ENCODE assay signal across 14 mouse cellular contexts in the genomic region with DNA sequence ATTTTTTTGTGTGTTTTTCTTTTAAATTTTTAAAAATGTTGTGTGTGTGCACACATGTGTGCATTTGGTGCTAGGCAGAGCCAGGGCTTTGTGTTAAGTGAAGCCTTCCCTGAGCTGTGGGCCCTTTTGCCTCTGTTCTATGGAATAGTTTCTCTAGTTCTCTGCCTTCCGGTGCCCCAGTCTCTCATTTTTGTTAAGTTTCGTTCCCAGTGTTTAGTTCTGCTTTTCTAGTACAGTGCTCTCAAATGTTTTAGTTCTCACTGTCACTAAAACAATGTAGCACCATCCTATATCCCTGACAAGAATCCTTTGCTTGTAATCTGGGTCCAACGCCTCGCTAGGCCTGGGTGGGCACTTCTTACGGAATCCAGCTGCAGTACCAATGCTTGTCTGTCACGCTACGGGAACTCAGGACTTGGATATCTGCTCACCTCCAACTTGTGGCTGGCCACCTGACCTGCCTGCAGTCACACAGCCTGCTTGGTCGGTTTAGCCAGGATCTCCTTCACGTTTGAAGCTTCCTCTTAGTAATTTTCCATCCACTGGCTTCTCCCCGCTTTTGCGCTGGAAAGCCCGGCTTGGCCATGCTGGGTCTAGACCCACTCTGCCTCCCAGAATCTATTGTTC. TPM values are rescaled to one million over a fixed set of nuclear protein-coding genes. Genes with fewer than 3 reads are reported as not detected.
DNase-seq lines count a peak whose midpoint lies in the region; ATAC-seq and TF ChIP-seq lines count a peak whose summit lies in the region.
"Had no signal": no experiment of that assay in that cellular context is flagged by ENCODE, and none has a peak within 500 bp of the region (broad histone marks: within the 10 kb centered on the region; RNA-seq: fewer than 3 reads in every experiment).

No protein-coding gene starts in this region.

- peaks cover 21% of the 10 kb centered on the region for H3K4me1 ChIP-seq in liver, embryonic 15.5 days (replicated peaks)
- H3K4me1 ChIP-seq in stomach, postnatal 0 days (replicated peaks; ENCODE audit: control insufficient read depth, insufficient read depth): no peaks in the 10 kb centered on the region
- H3K4me1 ChIP-seq: embryonic facial prominence, embryonic 12.5 days had no signal

- DNase-seq in adrenal gland, postnatal 14 days: peak; percentile 2
- no peak for DNase-seq in adrenal gland, postnatal 4 days (ENCODE audit: low spot score in 2 of 2)
- DNase-seq in urinary bladder, postnatal 36 days (ENCODE audit: low spot score in 2 of 2): peak; percentile 48 to 52
- no peak for DNase-seq in urinary bladder, postnatal 10 days (ENCODE audit: low spot score)
- DNase-seq in stomach, postnatal 0 days (ENCODE audit: low spot score): peak; percentile 56
- DNase-seq in retina, postnatal 1 day: no peak
- DNase-seq in cerebellum, postnatal 36 days: no peak

- H3K27me3 ChIP-seq in liver, embryonic 15.5 days: 0 out of 2 replicates have a peak, but pooled peaks cover 4% of the 10 kb centered on the region
- no peaks in the 10 kb centered on the region for H3K27me3 ChIP-seq in stomach, postnatal 0 days (ENCODE audit: control insufficient read depth, insufficient read depth, low read length)
- H3K27me3 ChIP-seq: embryonic facial prominence, embryonic 12.5 days; heart, embryonic 13.5 days; lung, embryonic 15.5 days had no signal

- 47% methylated on average over 12 of the region's 12 CpGs for WGBS in liver, embryonic 15.5 days (ENCODE audit: insufficient replicate concordance)
- 60% methylated on average over 12 of the region's 12 CpGs for WGBS in stomach, postnatal 0 days

- H3K27ac ChIP-seq in liver, embryonic 15.5 days (replicated peaks): peak overlapping the region; percentile 26; the same call in 1 of the 2 replicates
- peak overlapping the region; percentile 67 for H3K27ac ChIP-seq in stomach, postnatal 0 days (replicated peaks)
- H3K27ac ChIP-seq: embryonic facial prominence, embryonic 12.5 days; heart, embryonic 13.5 days; left cerebral cortex, adult 2 months; lung, embryonic 15.5 days had no signal

- ATAC-seq in liver, embryonic 15.5 days (ENCODE audit: insufficient read depth): no peak
- peak; percentile 53; the same call in 1 of the 2 replicates for ATAC-seq in stomach, postnatal 0 days (ENCODE audit: low FRiP score, low TSS enrichment)
- ATAC-seq: inflammation-experienced regulatory T-cells, adult 6 months had no signal

- no peak for TF ChIP-seq CTCF in stomach, postnatal 0 days (IDR thresholded peaks at IDR 0.05; ENCODE audit: low read depth)

- H3K4me2 ChIP-seq in liver, embryonic 15.5 days: no peak overlapping the region
- no peak overlapping the region for H3K4me2 ChIP-seq in stomach, postnatal 0 days (replicated peaks; ENCODE audit: low read depth)
- H3K4me2 ChIP-seq: embryonic facial prominence, embryonic 12.5 days; heart, embryonic 13.5 days; lung, embryonic 15.5 days had no signal

- H3K36me3 ChIP-seq in liver, embryonic 15.5 days (replicated peaks): no peaks in the 10 kb centered on the region
- H3K36me3 ChIP-seq in stomach, postnatal 0 days (ENCODE audit: control insufficient read depth, insufficient read depth, low read length): no peaks in the 10 kb centered on the region
- H3K36me3 ChIP-seq: embryonic facial prominence, embryonic 12.5 days; heart, embryonic 13.5 days; lung, embryonic 15.5 days had no signal

- H3K9ac ChIP-seq in liver, embryonic 15.5 days: no peak overlapping the region
- H3K9ac ChIP-seq in stomach, postnatal 0 days (ENCODE audit: low read length): 0 out of 2 replicates have a peak overlapping the region, but pooled peaks have one; percentile 8
- H3K9ac ChIP-seq: embryonic facial prominence, embryonic 12.5 days; heart, embryonic 13.5 days; lung, embryonic 15.5 days had no signal

- no peak overlapping the region for H3K4me3 ChIP-seq in liver, embryonic 15.5 days (replicated peaks)
- no peak overlapping the region for H3K4me3 ChIP-seq in stomach, postnatal 0 days (ENCODE audit: low read depth, low read length)
- H3K4me3 ChIP-seq: embryonic facial prominence, embryonic 12.5 days; heart, embryonic 13.5 days; left cerebral cortex, adult 2 months; lung, embryonic 15.5 days had no signal

- no peaks in the 10 kb centered on the region for H3K9me3 ChIP-seq in liver, embryonic 15.5 days (replicated peaks)
- no peaks in the 10 kb centered on the region for H3K9me3 ChIP-seq in stomach, postnatal 0 days (ENCODE audit: control insufficient read depth, low read length)
- H3K9me3 ChIP-seq: embryonic facial prominence, embryonic 12.5 days; heart, embryonic 13.5 days; lung, embryonic 15.5 days had no signal

- TF ChIP-seq EP300 in stomach, postnatal 0 days (optimal IDR thresholded peaks at IDR 0.05): no peak

RNA-seq across cellular contexts. Expression of a gene that starts 8.2 kb away (rescaled TPM):
- 124 and 125 TPM in 2 replicates for total RNA-seq in adrenal gland, postnatal 14 days (2021)
- 100 to 1,000 TPM; 129 to 137 TPM for total RNA-seq in adrenal gland, postnatal 4 days (2021)
- 109 and 117 TPM in 2 replicates for polyA plus RNA-seq in liver, embryonic 15.5 days (2015; fragmentation: Nextera tagmentation; extraction: Ambion mirVana)
- 221 and 223 TPM in 2 replicates for polyA plus RNA-seq in stomach, postnatal 0 days (2015; fragmentation: Nextera tagmentation; extraction: Ambion mirVana)

RNA-seq across cellular contexts. Expression of a gene that starts 29.8 kb away (rescaled TPM):
- total RNA-seq in adrenal gland, postnatal 14 days (2021): 22.5 and 24.4 TPM in 2 replicates
- 10 to 100 TPM; 24.2 to 25.0 TPM for total RNA-seq in adrenal gland, postnatal 4 days (2021)
- polyA plus RNA-seq in liver, embryonic 15.5 days (2015; fragmentation: Nextera tagmentation; extraction: Ambion mirVana): 8.1 and 8.8 TPM in 2 replicates
- polyA plus RNA-seq in stomach, postnatal 0 days (2015; fragmentation: Nextera tagmentation; extraction: Ambion mirVana): 8.7 and 9.2 TPM in 2 replicates

RNA-seq across cellular contexts. Expression of a gene that starts 57.3 kb away (rescaled TPM):
- total RNA-seq in adrenal gland, postnatal 14 days (2021): not detected in 2 replicates
- total RNA-seq in adrenal gland, postnatal 4 days (2021): not detected
- polyA plus RNA-seq in liver, embryonic 15.5 days (2015; fragmentation: Nextera tagmentation; extraction: Ambion mirVana): 1.0 and 1.2 TPM in 2 replicates
- not detected in 2 replicates for polyA plus RNA-seq in stomach, postnatal 0 days (2015; fragmentation: Nextera tagmentation; extraction: Ambion mirVana)
- total RNA-seq: left cerebral cortex, adult 2 months had no signal
- polyA plus RNA-seq: heart, embryonic 13.5 days; inflammation-experienced regulatory T-cells, adult 6 months; neural tube, embryonic 11.5 days had no signal

Comparison
In these comparisons a context has a peak if more than half of its experiments do, and no peak if none do; other contexts are left out.
1. DNase-seq: peak in adrenal gland, postnatal 14 days (single experiment), urinary bladder, postnatal 36 days (2 of 2) and stomach, postnatal 0 days (single experiment); none in adrenal gland, postnatal 4 days (0 of 2), urinary bladder, postnatal 10 days (single experiment), retina, postnatal 1 day (single experiment) and cerebellum, postnatal 36 days (0 of 2).